Mouse (Mus musculus) embryonic facial prominence, embryonic 11.5 days (tissue): Measurements from ENCODE around the gene Smim15. TPM values are rescaled to one million over a fixed set of nuclear protein-coding genes. Genes with fewer than 3 reads are reported as not detected.
A peak's percentile ranks its signal among the peaks of the same experiment; 100 is the strongest.

Source experiments
- ATAC-seq: fragments of 200-750 bp; cut with Nextera tagmentation; replicated peaks from 2 replicates; pipeline ENCODE4 v1.8.0; 2017; ENCODE audit warnings: low read depth; ENCODE audit not compliant: insufficient number of reproducible peaks, low FRiP score, low TSS enrichment
- DNase-seq: peaks from one replicate; pipeline ENCODE4 v3.0.0-alpha.2; 2015; ENCODE audit warnings: low spot score
- H3K27ac ChIP-seq: fragments of 300-500 bp; sonication (generic); replicated peaks from 2 replicates; pipeline ENCODE4 v1.5.1; 2014; ENCODE audit warnings: mild to moderate bottlenecking, low read depth, low read length, control low read depth
- H3K27me3 ChIP-seq: fragments of 300-500 bp; sonication (generic); 2 replicates; pipeline ENCODE4 v1.6.1; 2014; ENCODE audit warnings: mild to moderate bottlenecking, low read length, moderate library complexity, mixed read lengths; ENCODE audit not compliant: control insufficient read depth, insufficient read depth
- H3K36me3 ChIP-seq: fragments of 300-500 bp; sonication (generic); replicated peaks from 2 replicates; pipeline ENCODE4 v1.6.1; 2014; ENCODE audit warnings: low read depth, mild to moderate bottlenecking, low read length, moderate library complexity, mixed read lengths; ENCODE audit not compliant: control insufficient read depth, insufficient read depth
- H3K4me1 ChIP-seq: fragments of 300-500 bp; sonication (generic); 2 replicates; pipeline ENCODE4 v1.6.1; 2014; ENCODE audit warnings: low read length, mixed read lengths; ENCODE audit not compliant: control insufficient read depth, insufficient read depth
- H3K4me2 ChIP-seq: fragments of 300-500 bp; sonication (generic); 2 replicates; pipeline ENCODE4 v1.6.1; 2014; ENCODE audit warnings: low read depth, mild to moderate bottlenecking, control low read depth, low read length, moderate library complexity
- H3K4me3 ChIP-seq: fragments of 300-500 bp; sonication (generic); 2 replicates; pipeline ENCODE4 v1.5.1; 2014; ENCODE audit warnings: low read depth, low read length, control low read depth
- H3K9ac ChIP-seq: fragments of 300-500 bp; sonication (generic); replicated peaks from 2 replicates; pipeline ENCODE4 v1.6.1; 2014; ENCODE audit warnings: mild to moderate bottlenecking, control low read depth, low read length
- H3K9me3 ChIP-seq: fragments of 300-500 bp; sonication (generic); replicated peaks from 2 replicates; pipeline ENCODE4 v1.6.1; 2016; ENCODE audit warnings: mild to moderate bottlenecking, low read length, inconsistent platforms, mixed read lengths; ENCODE audit not compliant: control insufficient read depth
- WGBS: fragments of 180-500 bp; shearing (Covaris S2); extraction: QIAGEN DNeasy Blood & Tissue Kit; methylation state at CpG from one replicate; pipeline ENCODE4 v1.1.7; 2014; 5-methylcytosine and 5-hydroxymethylcytosine counted together
- polyA plus RNA-seq: library from polyadenylated mRNA; unstranded; fragments of >200 nt; fragmentation: Nextera tagmentation; extraction: Ambion mirVana; gene quantifications from 2 replicates; pipeline ENCODE4 v1.2.1, GENCODE M21; 2014

Smim15 gene
- 66.3 and 71.4 TPM in 2 replicates for polyA plus RNA-seq

DNA sequence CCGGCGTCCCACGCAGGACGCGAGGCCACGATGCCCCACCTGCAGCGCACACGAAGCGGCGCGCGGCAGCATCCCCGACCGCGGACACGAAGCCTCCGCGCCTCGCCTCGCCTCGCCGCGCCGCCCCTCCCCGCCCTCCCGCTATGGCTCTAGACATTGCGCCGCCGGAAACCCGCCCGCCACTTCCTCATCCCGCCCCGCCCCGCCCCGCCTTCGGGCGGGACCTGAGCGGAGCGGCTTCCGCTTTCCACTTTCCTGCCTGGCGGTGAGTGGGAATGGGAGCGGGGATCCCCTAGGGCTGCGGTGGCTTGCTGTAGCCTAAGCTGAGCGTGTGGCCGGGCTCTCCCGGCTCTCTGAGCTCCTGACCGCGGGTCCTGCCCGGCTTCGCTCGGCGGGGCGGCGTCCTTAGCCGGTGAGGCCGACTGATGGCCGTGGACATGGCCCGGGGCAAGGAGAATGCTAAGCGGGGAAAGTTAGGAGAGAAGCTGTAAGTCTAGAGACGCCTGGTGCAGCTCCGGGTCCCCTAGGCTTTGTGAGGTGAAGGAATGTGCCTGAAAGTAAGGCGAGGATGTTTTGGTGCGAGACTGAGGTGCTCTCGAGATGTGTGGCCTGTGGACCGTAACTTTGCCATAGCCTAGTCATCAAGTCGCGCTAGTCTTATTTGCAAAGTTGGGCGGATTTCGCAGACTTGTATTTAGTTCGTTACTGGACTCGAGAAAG, at the start of gene Smim15:
Smim15 (plus strand) TSS at position 225 of the 720 bp plus-strand sequence.
- no peaks in the 10 kb centered on the region for H3K36me3 ChIP-seq
- H3K9me3 ChIP-seq: no peaks in the 10 kb centered on the region
- peak within 1 kb of the TSS; percentile 93 for H3K4me3 ChIP-seq
- peak within 1 kb of the TSS; percentile 96 for H3K9ac ChIP-seq
- peak within 1 kb of the TSS; percentile 63 for H3K4me2 ChIP-seq
- H3K27me3 ChIP-seq: no peaks in the 10 kb centered on the region
- peaks cover 2% of the 10 kb centered on the region; the same call in 1 of the 2 replicates for H3K4me1 ChIP-seq
- ATAC-seq (peak; percentile 97), DNase-seq (peak; percentile 96)
- peak within 1 kb of the TSS; percentile 79 for H3K27ac ChIP-seq
- WGBS: under 1% methylated on average over 45 of the region's 71 CpGs

DNA sequence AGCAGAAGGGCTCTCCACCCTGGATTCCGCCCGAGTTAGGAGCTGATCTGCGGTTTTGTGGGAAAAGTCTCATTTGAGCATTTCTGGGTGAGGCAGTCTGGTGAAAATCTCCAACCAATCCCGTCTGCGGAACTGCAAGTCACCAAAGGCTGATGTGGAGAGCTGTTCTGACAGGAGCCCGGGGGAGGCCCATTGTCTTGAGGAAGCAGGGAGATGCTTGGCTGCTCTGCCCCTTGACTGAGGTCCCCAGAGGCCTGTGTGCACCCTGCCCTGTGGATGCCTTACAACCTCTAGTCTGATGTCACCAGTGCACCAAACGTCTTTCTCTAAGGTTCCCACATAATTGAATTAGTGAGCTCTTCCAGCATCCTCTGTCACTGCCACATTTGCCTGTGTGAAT, 49.0 kb upstream of the Smim15 start:
- Histone ChIP-seq H3K9ac (no peak overlapping the region), H3K27ac (no peak overlapping the region), H3K27me3 (no peaks in the 10 kb centered on the region), H3K4me2 (no peak overlapping the region), H3K4me3 (no peak overlapping the region), H3K4me1 (no peaks in the 10 kb centered on the region), H3K9me3 (no peaks in the 10 kb centered on the region), H3K36me3 (no peaks in the 10 kb centered on the region)
- ATAC-seq: no peak
- WGBS: 58% methylated on average over 7 of the region's 7 CpGs
- no peak for DNase-seq

DNA sequence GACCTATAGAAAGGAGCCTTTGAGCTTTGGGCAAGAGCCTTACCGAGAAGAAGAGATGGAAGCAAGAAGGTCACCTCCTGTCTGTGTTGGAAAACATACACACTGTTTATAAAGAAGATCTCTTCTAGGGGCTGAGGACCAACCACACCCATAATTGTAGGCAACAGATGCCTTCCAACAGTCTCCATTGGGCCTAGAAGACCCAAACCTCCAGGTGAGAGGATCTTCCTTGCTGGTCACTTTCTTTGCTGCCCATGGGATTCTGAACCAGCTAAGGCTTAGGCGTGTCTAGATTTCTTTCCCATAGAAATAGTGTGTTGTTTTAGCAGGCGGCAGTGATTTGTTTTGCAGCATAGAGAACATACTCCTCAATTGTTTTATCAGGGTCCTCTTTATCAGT, 47.9 kb upstream of the Smim15 start:
- no peak for DNase-seq
- Histone ChIP-seq H3K4me2 (no peak overlapping the region), H3K27me3 (no peaks in the 10 kb centered on the region), H3K27ac (no peak overlapping the region), H3K4me1 (no peaks in the 10 kb centered on the region), H3K36me3 (no peaks in the 10 kb centered on the region), H3K4me3 (no peak overlapping the region), H3K9ac (no peak overlapping the region), H3K9me3 (no peaks in the 10 kb centered on the region)
- 88% methylated on average over 3 of the region's 3 CpGs for WGBS
- no peak for ATAC-seq

DNA sequence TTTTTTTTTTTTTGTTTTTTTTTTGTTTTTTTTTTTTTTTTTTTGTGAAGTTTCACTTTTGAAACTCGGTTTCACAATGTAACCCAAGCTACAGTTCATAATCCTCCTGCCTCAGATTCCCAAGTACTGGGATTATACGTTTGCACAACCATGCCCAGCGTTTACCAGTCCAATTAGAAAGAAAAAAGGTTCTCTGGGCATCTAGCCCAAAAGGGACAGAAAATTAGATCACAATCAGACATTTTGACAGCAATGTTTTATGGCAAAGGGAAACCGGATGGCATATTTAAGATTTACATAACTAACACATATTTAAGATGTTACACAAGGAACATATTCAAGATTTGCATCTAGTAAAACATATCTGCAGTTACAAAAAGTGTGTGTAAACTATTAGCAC, 36.4 kb upstream of the Smim15 start:
- Histone ChIP-seq H3K27me3 (no peaks in the 10 kb centered on the region), H3K4me3 (no peak overlapping the region), H3K4me1 (no peaks in the 10 kb centered on the region), H3K4me2 (no peak overlapping the region), H3K36me3 (no peaks in the 10 kb centered on the region), H3K9ac (no peak overlapping the region), H3K9me3 (no peaks in the 10 kb centered on the region), H3K27ac (no peak overlapping the region)
- 85% methylated on average over 4 of the region's 4 CpGs for WGBS
- DNase-seq: no peak
- ATAC-seq: no peak

DNA sequence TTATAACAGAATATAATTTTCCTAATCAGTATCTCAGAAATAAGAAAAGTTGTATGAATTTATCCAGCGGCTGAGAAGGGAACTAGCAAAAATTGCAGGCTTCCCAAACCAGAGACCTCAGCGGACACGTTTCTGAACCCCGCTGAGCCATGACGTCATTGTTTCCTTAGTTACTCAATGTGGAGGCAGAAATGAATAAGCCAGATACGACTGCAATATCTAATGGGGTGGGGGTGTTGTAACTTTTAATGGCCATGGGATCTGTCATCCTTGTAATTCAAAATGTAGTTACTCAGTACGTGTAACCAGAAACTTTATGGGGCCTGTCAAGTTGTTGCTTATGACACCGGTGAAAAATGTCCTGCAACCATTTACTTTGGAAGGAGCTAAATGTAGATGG, 31.1 kb upstream of the Smim15 start:
- 92% methylated on average over 8 of the region's 8 CpGs for WGBS

DNA sequence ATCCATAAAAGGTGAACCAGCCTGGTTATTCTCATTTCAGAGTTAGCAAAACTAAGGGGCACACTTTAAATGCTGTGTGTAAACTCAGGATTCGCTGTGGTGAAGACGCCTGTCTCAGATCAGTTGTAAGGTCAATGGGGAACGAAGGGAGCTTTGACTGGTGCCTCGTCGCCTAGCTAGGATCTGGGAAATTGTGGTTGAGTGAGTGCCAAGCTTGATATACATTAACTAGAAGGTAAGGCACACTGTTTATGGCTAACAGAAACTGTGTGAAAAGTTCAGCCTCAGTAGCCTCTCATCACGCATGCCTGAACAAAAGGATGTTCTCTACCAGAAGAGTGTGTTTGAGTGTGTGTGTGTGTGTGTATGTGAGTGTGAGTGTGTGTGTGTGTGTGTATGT, 30.4 kb upstream of the Smim15 start:
- Histone ChIP-seq H3K27me3 (no peaks in the 10 kb centered on the region), H3K9me3 (no peaks in the 10 kb centered on the region), H3K4me2 (no peak overlapping the region), H3K9ac (no peak overlapping the region), H3K4me1 (no peaks in the 10 kb centered on the region), H3K36me3 (no peaks in the 10 kb centered on the region), H3K27ac (no peak overlapping the region), H3K4me3 (no peak overlapping the region)
- DNase-seq (no peak), ATAC-seq (no peak)
- 87% methylated on average over 6 of the region's 6 CpGs for WGBS

More for the DNA sequence above, 31.1 kb upstream of the Smim15 start:
- H3K27ac ChIP-seq: no peak overlapping the region
- H3K4me3 ChIP-seq: no peak overlapping the region
- no peaks in the 10 kb centered on the region for H3K36me3 ChIP-seq
- DNase-seq: no peak
- H3K9ac ChIP-seq: no peak overlapping the region
- no peaks in the 10 kb centered on the region for H3K4me1 ChIP-seq
- H3K9me3 ChIP-seq: no peaks in the 10 kb centered on the region
- ATAC-seq: no peak
- no peak overlapping the region for H3K4me2 ChIP-seq
- no peaks in the 10 kb centered on the region for H3K27me3 ChIP-seq

DNA sequence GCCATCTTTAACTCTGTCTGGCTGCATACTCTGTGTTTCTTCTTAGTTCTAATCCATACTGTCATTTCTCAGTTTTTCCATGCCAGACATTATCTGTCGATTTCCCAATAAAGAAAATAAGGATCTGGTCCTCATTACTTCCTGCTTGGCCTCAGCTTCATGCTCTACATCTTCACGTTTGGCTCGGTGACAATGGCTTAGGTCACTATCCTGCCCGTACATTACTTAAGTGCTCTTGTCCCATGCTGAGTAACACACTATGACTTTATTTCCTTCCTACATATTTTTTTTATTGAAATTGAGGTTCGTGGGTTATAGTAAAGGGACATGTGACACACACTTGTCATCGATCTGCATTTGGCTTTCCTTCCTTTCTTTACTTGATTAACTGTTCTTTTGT, 29.1 kb upstream of the Smim15 start:
- Histone ChIP-seq H3K4me1 (no peaks in the 10 kb centered on the region), H3K4me3 (no peak overlapping the region), H3K27me3 (no peaks in the 10 kb centered on the region), H3K27ac (no peak overlapping the region), H3K4me2 (no peak overlapping the region), H3K9ac (no peak overlapping the region), H3K36me3 (no peaks in the 10 kb centered on the region), H3K9me3 (no peaks in the 10 kb centered on the region)
- WGBS: 88% methylated on average over 6 of the region's 6 CpGs
- ATAC-seq (no peak), DNase-seq (no peak)

DNA sequence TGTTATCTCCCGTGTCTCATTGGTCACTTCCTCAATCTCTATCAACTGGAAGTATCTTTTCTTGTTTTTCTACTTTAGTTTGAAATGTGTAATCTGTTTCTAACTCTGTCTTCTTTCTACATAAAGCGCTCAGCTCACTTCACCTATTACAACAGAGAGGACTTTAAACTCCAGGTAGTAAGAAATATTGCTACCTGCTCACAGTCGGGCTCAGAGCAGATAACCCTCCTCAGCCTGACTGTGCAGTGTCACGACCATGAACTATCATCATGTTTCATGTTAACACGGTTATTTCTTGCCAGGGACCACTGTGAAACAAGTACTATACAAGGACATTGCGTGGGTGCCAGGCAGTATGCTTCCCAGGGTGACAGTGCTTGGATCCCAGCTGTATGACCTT, 26.9 kb upstream of the Smim15 start:
- H3K4me2 ChIP-seq: no peak overlapping the region
- H3K27me3 ChIP-seq: no peaks in the 10 kb centered on the region
- H3K36me3 ChIP-seq: no peaks in the 10 kb centered on the region
- H3K9ac ChIP-seq: no peak overlapping the region
- H3K9me3 ChIP-seq: no peaks in the 10 kb centered on the region
- no peaks in the 10 kb centered on the region for H3K4me1 ChIP-seq
- no peak overlapping the region for H3K27ac ChIP-seq
- 81% methylated on average over 6 of the region's 6 CpGs for WGBS
- H3K4me3 ChIP-seq: no peak overlapping the region
- DNase-seq (no peak), ATAC-seq (no peak)
